In genomic region chr17:46201151-46201550, GRCm38 (mm10) we compare ENCODE assay signal across 8 mouse cellular contexts. TPM values are rescaled to one million over a fixed set of nuclear protein-coding genes. Genes with fewer than 3 reads are reported as not detected.
DNase-seq lines count a peak whose midpoint lies in the region; ATAC-seq lines count a peak whose summit lies in the region.

No protein-coding gene starts in this region.

- no peak overlapping the region for H3K27ac ChIP-seq in kidney, embryonic 15.5 days
- no peak overlapping the region for H3K27ac ChIP-seq in hindbrain, embryonic 13.5 days
- H3K27ac ChIP-seq in midbrain, embryonic 14.5 days (replicated peaks; ENCODE audit: low read depth, low read length), result no peak overlapping the region

- ATAC-seq in kidney, embryonic 15.5 days (replicated peaks; ENCODE audit: low FRiP score), result no peak
- ATAC-seq in hindbrain, embryonic 13.5 days (ENCODE audit: low FRiP score), result no peak
- no peak for ATAC-seq in midbrain, embryonic 14.5 days (ENCODE audit: low FRiP score, low TSS enrichment)

- H3K9ac ChIP-seq in kidney, embryonic 15.5 days, result 0 out of 2 replicates have a peak overlapping the region, but pooled peaks have one; percentile 89
- H3K9ac ChIP-seq in hindbrain, embryonic 13.5 days, result peak overlapping the region; percentile 35; the same call in 1 of the 2 replicates
- no peak overlapping the region; the same call in 1 of the 2 replicates for H3K9ac ChIP-seq in midbrain, embryonic 14.5 days (replicated peaks; ENCODE audit: low read length)

- DNase-seq in kidney, postnatal 14 days, result no peak
- DNase-seq in adrenal gland, postnatal 25 days, result peak; percentile 27
- DNase-seq in midbrain, embryonic 14.5 days, result no peak
- DNase-seq in frontal cortex, postnatal 25 days (ENCODE audit: low spot score in 2 of 2), result no peak
- DNase-seq in layer of hippocampus, adult 9-11 months, result no peak
- DNase-seq in kidney, postnatal 36 days, result no peak

- H3K9me3 ChIP-seq in kidney, embryonic 15.5 days (replicated peaks), result no peaks in the 10 kb centered on the region
- no peaks in the 10 kb centered on the region for H3K9me3 ChIP-seq in hindbrain, embryonic 13.5 days
- H3K9me3 ChIP-seq in midbrain, embryonic 14.5 days (ENCODE audit: control insufficient read depth, low read length), result no peaks in the 10 kb centered on the region

- 68% methylated on average over 6 of the region's 6 CpGs for WGBS in kidney, embryonic 15.5 days
- WGBS in hindbrain, embryonic 13.5 days, result 69% methylated on average over 6 of the region's 6 CpGs
- 64% methylated on average over 6 of the region's 6 CpGs for WGBS in midbrain, embryonic 14.5 days

- H3K4me2 ChIP-seq in kidney, embryonic 15.5 days, result peak overlapping the region; percentile 74
- H3K4me2 ChIP-seq in hindbrain, embryonic 13.5 days, result peak overlapping the region; percentile 86
- H3K4me2 ChIP-seq in midbrain, embryonic 14.5 days (ENCODE audit: low read length), result peak overlapping the region; percentile 96

- H3K27me3 ChIP-seq in kidney, embryonic 15.5 days, result no peaks in the 10 kb centered on the region
- no peaks in the 10 kb centered on the region for H3K27me3 ChIP-seq in hindbrain, embryonic 13.5 days
- no peaks in the 10 kb centered on the region for H3K27me3 ChIP-seq in midbrain, embryonic 14.5 days (ENCODE audit: control insufficient read depth, insufficient read depth, low read length)

- H3K36me3 ChIP-seq in kidney, embryonic 15.5 days, result peaks cover 53% of the 10 kb centered on the region
- H3K36me3 ChIP-seq in hindbrain, embryonic 13.5 days, result peaks cover 45% of the 10 kb centered on the region
- H3K36me3 ChIP-seq in midbrain, embryonic 14.5 days (ENCODE audit: control insufficient read depth, insufficient read depth, low read length), result peaks cover 37% of the 10 kb centered on the region

- H3K4me3 ChIP-seq in kidney, embryonic 15.5 days (replicated peaks), result peak overlapping the region; percentile 78
- H3K4me3 ChIP-seq in hindbrain, embryonic 13.5 days, result peak overlapping the region; percentile 96
- no peak overlapping the region for H3K4me3 ChIP-seq in midbrain, embryonic 14.5 days (replicated peaks; ENCODE audit: low read depth, low read length)

- peaks cover 23% of the 10 kb centered on the region for H3K4me1 ChIP-seq in kidney, embryonic 15.5 days
- H3K4me1 ChIP-seq in hindbrain, embryonic 13.5 days (replicated peaks), result peaks cover 41% of the 10 kb centered on the region
- peaks cover 20% of the 10 kb centered on the region for H3K4me1 ChIP-seq in midbrain, embryonic 14.5 days (ENCODE audit: control insufficient read depth, insufficient read depth, low read length)

RNA-seq across cellular contexts. Expression of gene Polh, which starts 1.3 kb away (rescaled TPM):
- 16.5 and 17.0 TPM in 2 replicates for polyA plus RNA-seq in kidney, embryonic 15.5 days (2015; fragmentation: Nextera tagmentation; extraction: Ambion mirVana)
- 43.2 and 44.9 TPM in 2 replicates for total RNA-seq in adrenal gland, postnatal 25 days (2021)
- 8.7 and 9.0 TPM in 2 replicates for polyA plus RNA-seq in hindbrain, embryonic 13.5 days (2015; fragmentation: Nextera tagmentation; extraction: Ambion mirVana)
- 5.9 and 6.3 TPM in 2 replicates for polyA plus RNA-seq in midbrain, embryonic 14.5 days (2014; fragmentation: Nextera tagmentation; extraction: Ambion mirVana)

RNA-seq across cellular contexts. Expression of gene Xpo5, which starts 1.4 kb away (rescaled TPM):
- 41.9 and 44.8 TPM in 2 replicates for polyA plus RNA-seq in kidney, embryonic 15.5 days (2015; fragmentation: Nextera tagmentation; extraction: Ambion mirVana)
- 83.4 and 92.1 TPM in 2 replicates for total RNA-seq in adrenal gland, postnatal 25 days (2021)
- polyA plus RNA-seq in hindbrain, embryonic 13.5 days (2015; fragmentation: Nextera tagmentation; extraction: Ambion mirVana), result 38.2 and 38.9 TPM in 2 replicates
- 42.3 and 54.3 TPM in 2 replicates for polyA plus RNA-seq in midbrain, embryonic 14.5 days (2014; fragmentation: Nextera tagmentation; extraction: Ambion mirVana)

RNA-seq across cellular contexts. Expression of gene Gtpbp2, which starts 40.3 kb away (rescaled TPM):
- polyA plus RNA-seq in kidney, embryonic 15.5 days (2015; fragmentation: Nextera tagmentation; extraction: Ambion mirVana), result 36.8 and 44.4 TPM in 2 replicates
- total RNA-seq in adrenal gland, postnatal 25 days (2021), result 101 and 112 TPM in 2 replicates
- polyA plus RNA-seq in hindbrain, embryonic 13.5 days (2015; fragmentation: Nextera tagmentation; extraction: Ambion mirVana), result 44.9 and 47.2 TPM in 2 replicates
- polyA plus RNA-seq in midbrain, embryonic 14.5 days (2014; fragmentation: Nextera tagmentation; extraction: Ambion mirVana), result 27.2 and 35.4 TPM in 2 replicates

RNA-seq across cellular contexts. Expression of gene Polr1c, which starts 46.7 kb away (rescaled TPM):
- polyA plus RNA-seq in kidney, embryonic 15.5 days (2015; fragmentation: Nextera tagmentation; extraction: Ambion mirVana), result 104 TPM in 2 replicates
- 96.4 and 123 TPM in 2 replicates for total RNA-seq in adrenal gland, postnatal 25 days (2021)
- 82.7 and 85.7 TPM in 2 replicates for polyA plus RNA-seq in hindbrain, embryonic 13.5 days (2015; fragmentation: Nextera tagmentation; extraction: Ambion mirVana)
- 89.8 and 91.0 TPM in 2 replicates for polyA plus RNA-seq in midbrain, embryonic 14.5 days (2014; fragmentation: Nextera tagmentation; extraction: Ambion mirVana)

RNA-seq across cellular contexts. Expression of gene Yipf3, which starts 46.7 kb away (rescaled TPM):
- polyA plus RNA-seq in kidney, embryonic 15.5 days (2015; fragmentation: Nextera tagmentation; extraction: Ambion mirVana), result 103 and 113 TPM in 2 replicates
- 169 and 208 TPM in 2 replicates for total RNA-seq in adrenal gland, postnatal 25 days (2021)
- polyA plus RNA-seq in hindbrain, embryonic 13.5 days (2015; fragmentation: Nextera tagmentation; extraction: Ambion mirVana), result 87.5 and 90.8 TPM in 2 replicates
- 86.7 and 90.0 TPM in 2 replicates for polyA plus RNA-seq in midbrain, embryonic 14.5 days (2014; fragmentation: Nextera tagmentation; extraction: Ambion mirVana)
